Mouse (Mus musculus): Measurements from ENCODE around the gene Papolb. TPM values are rescaled to one million over a fixed set of nuclear protein-coding genes. Genes with fewer than 3 reads are reported as not detected.
A peak's percentile ranks its signal among the peaks of the same experiment; 100 is the strongest.

Papolb gene
- polyA plus RNA-seq, 1 experiment: 155 TPM

DNA sequence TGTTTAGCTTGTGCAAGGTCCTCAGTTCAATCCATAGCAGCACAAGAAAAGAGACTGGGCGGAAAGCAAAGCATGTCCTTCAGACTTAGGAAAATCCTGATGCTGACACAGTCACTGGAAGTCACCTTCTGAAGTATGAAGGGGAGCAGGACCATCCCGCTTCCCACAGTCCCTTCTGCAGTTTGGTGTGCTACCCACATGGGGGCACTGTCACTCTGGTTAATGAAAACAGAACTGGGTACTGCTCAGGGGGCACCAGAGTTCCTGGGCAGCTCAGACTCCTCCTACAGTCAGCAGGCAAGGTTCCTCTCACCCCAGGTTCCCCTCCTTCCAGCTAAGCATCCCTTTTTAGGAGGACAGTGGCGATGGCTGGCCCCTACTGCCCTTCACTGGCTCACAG lies 30.9 kb downstream of the Papolb start:
- peak; percentile 35; the same call in 1 of the 2 replicates for TF ChIP-seq CTCF (IDR thresholded peaks at IDR 0.05; ENCODE audit: control insufficient read depth, insufficient read depth, insufficient replicate concordance, low read depth, low read length)
- no peak for TF ChIP-seq POLR2A (IDR thresholded peaks at IDR 0.05; ENCODE audit: control insufficient read depth, low read depth, low read length)
- Histone ChIP-seq H3K4me1 (ENCODE audit: control insufficient read depth, insufficient read depth, low read length) (no peaks in the 10 kb centered on the region), H3K27me3 (ENCODE audit: control insufficient read depth, insufficient read depth, low read length) (no peaks in the 10 kb centered on the region), H3K36me3 (ENCODE audit: control insufficient read depth, insufficient read depth, low read length) (no peaks in the 10 kb centered on the region; the same call in 1 of the 2 replicates), H3K4me3 (ENCODE audit: control insufficient read depth, low read depth, low read length) (no peak overlapping the region), H3K27ac (ENCODE audit: control insufficient read depth, insufficient read depth, low read depth, low read length) (no peak overlapping the region)

- TF ChIP-seq CTCF (IDR thresholded peaks at IDR 0.05; ENCODE audit: control insufficient read depth, insufficient read depth, insufficient replicate concordance, low read depth, low read length): no peak
- TF ChIP-seq POLR2A (IDR thresholded peaks at IDR 0.05; ENCODE audit: control insufficient read depth, low read depth, low read length): no peak
- Histone ChIP-seq H3K27ac (ENCODE audit: control insufficient read depth, insufficient read depth, low read depth, low read length) (no peak overlapping the region), H3K36me3 (ENCODE audit: control insufficient read depth, insufficient read depth, low read length) (no peaks in the 10 kb centered on the region; the same call in 1 of the 2 replicates), H3K4me1 (ENCODE audit: control insufficient read depth, insufficient read depth, low read length) (no peaks in the 10 kb centered on the region), H3K4me3 (ENCODE audit: control insufficient read depth, low read depth, low read length) (no peak overlapping the region), H3K27me3 (ENCODE audit: control insufficient read depth, insufficient read depth, low read length) (no peaks in the 10 kb centered on the region)
Measured at GRCm38 (mm10) chr5:142495321-142496096, 34.4 kb downstream of the Papolb start.

- no peak overlapping the region for H3K27ac ChIP-seq (ENCODE audit: control insufficient read depth, insufficient read depth, low read depth, low read length)
- H3K27me3 ChIP-seq (ENCODE audit: control insufficient read depth, insufficient read depth, low read length): no peaks in the 10 kb centered on the region
- TF ChIP-seq POLR2A (IDR thresholded peaks at IDR 0.05; ENCODE audit: control insufficient read depth, low read depth, low read length) (no peak), CTCF (IDR thresholded peaks at IDR 0.05; ENCODE audit: control insufficient read depth, insufficient read depth, insufficient replicate concordance, low read depth, low read length) (no peak)
- H3K36me3 ChIP-seq (ENCODE audit: control insufficient read depth, insufficient read depth, low read length): no peaks in the 10 kb centered on the region; the same call in 1 of the 2 replicates
- no peaks in the 10 kb centered on the region for H3K4me1 ChIP-seq (ENCODE audit: control insufficient read depth, insufficient read depth, low read length)
- H3K4me3 ChIP-seq (ENCODE audit: control insufficient read depth, low read depth, low read length): no peak overlapping the region
Measured at GRCm38 (mm10) chr5:142493307-142493706, 36.6 kb downstream of the Papolb start.

DNA sequence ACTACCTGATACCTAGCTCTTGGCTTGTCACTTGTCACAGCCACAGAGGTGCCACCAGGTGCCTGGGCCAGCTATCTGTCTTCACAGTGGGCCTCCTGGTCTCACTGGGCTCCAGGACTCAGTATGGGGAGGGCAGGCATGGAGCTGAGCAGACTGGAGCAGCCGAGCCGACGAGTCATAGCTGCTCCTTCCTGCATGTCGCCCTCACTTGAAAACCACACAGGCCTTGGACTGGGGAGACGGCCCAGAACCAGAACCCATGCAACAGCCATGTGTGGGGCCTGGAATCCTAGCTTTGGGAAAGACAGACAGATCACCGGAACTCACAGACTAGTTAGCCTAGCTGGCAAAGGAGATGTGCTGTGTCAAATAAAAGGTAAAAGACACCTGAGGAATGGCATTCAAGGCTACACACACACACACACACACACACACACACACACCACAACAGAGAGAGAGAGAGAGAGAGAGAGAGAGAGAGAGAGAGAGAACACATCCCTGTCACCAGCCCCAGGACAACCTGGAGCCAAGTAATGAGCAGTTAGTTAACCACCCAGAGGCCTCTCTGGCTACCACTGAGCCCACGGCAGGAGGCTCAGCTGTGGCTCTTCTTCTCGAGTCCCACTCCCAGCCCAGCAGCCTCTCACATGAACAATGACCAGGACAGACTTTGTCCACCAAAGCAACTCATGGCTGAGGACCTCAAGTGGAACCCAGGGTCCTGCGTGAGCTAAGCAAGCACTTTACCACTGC lies 39.7 kb downstream of the Papolb start:
- no peaks in the 10 kb centered on the region; the same call in 1 of the 2 replicates for H3K4me1 ChIP-seq (ENCODE audit: control insufficient read depth, insufficient read depth, low read length)
- no peak overlapping the region for H3K27ac ChIP-seq (ENCODE audit: control insufficient read depth, insufficient read depth, low read depth, low read length)
- H3K4me3 ChIP-seq (ENCODE audit: control insufficient read depth, low read depth, low read length): no peak overlapping the region
- no peaks in the 10 kb centered on the region for H3K27me3 ChIP-seq (ENCODE audit: control insufficient read depth, insufficient read depth, low read length)
- H3K36me3 ChIP-seq (ENCODE audit: control insufficient read depth, insufficient read depth, low read length): no peaks in the 10 kb centered on the region; the same call in 1 of the 2 replicates
- TF ChIP-seq CTCF (IDR thresholded peaks at IDR 0.05; ENCODE audit: control insufficient read depth, insufficient read depth, insufficient replicate concordance, low read depth, low read length): no peak
- no peak for TF ChIP-seq POLR2A (IDR thresholded peaks at IDR 0.05; ENCODE audit: control insufficient read depth, low read depth, low read length)

DNA sequence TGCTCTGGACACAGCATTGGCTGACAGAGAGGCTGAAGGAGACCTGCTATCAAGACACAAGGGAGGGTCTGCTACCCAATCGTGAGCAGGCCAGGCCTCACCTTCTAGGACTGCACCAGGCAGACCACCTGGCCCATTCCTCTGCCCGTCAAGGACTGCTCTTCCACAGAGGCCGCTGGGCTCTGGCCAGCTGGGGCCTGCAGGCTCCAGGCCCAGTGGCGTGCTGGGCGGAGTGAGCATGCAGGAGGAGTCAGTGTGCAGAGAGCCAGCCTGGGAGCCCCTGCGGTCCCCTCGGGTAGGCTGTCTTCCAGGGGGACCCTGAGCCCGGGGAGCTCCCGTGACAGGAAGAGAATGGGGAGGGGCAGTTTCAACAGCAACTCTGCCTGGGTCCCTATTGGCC lies 43.2 kb downstream of the Papolb start:
- no peaks in the 10 kb centered on the region; the same call in 1 of the 2 replicates for H3K36me3 ChIP-seq (ENCODE audit: control insufficient read depth, insufficient read depth, low read length)
- H3K4me1 ChIP-seq (ENCODE audit: control insufficient read depth, insufficient read depth, low read length): peaks cover 3% of the 10 kb centered on the region
- no peak overlapping the region for H3K27ac ChIP-seq (ENCODE audit: control insufficient read depth, insufficient read depth, low read depth, low read length)
- TF ChIP-seq CTCF (IDR thresholded peaks at IDR 0.05; ENCODE audit: control insufficient read depth, insufficient read depth, insufficient replicate concordance, low read depth, low read length) (no peak), POLR2A (IDR thresholded peaks at IDR 0.05; ENCODE audit: control insufficient read depth, low read depth, low read length) (no peak)
- no peaks in the 10 kb centered on the region for H3K27me3 ChIP-seq (ENCODE audit: control insufficient read depth, insufficient read depth, low read length)
- no peak overlapping the region for H3K4me3 ChIP-seq (ENCODE audit: control insufficient read depth, low read depth, low read length)

DNA sequence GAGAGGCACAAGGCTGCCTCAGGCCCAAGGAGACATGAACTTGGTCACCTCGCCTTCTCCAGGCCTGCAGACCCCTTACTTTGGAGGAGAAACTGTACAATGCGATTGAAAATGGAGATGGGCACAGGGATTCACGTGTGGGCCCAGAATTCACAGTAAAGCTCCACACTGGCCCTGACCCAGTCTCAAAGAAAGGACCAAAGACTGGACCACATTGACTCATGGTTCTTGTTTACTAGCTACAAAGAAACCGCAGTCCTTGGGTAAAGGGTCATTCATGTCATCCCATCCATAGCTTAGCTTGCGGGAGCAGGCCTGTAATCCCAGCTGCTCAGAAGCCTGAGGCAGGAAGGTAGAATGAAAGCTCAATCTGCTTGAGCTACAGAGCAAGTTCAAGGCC lies 46.3 kb downstream of the Papolb start:
- Histone ChIP-seq H3K27me3 (ENCODE audit: control insufficient read depth, insufficient read depth, low read length) (no peaks in the 10 kb centered on the region), H3K4me1 (ENCODE audit: control insufficient read depth, insufficient read depth, low read length) (peaks cover 9% of the 10 kb centered on the region), H3K4me3 (ENCODE audit: control insufficient read depth, low read depth, low read length) (no peak overlapping the region), H3K27ac (ENCODE audit: control insufficient read depth, insufficient read depth, low read depth, low read length) (no peak overlapping the region), H3K36me3 (ENCODE audit: control insufficient read depth, insufficient read depth, low read length) (no peaks in the 10 kb centered on the region; the same call in 1 of the 2 replicates)
- TF ChIP-seq POLR2A (IDR thresholded peaks at IDR 0.05; ENCODE audit: control insufficient read depth, low read depth, low read length) (no peak), CTCF (IDR thresholded peaks at IDR 0.05; ENCODE audit: control insufficient read depth, insufficient read depth, insufficient replicate concordance, low read depth, low read length) (no peak)

DNA sequence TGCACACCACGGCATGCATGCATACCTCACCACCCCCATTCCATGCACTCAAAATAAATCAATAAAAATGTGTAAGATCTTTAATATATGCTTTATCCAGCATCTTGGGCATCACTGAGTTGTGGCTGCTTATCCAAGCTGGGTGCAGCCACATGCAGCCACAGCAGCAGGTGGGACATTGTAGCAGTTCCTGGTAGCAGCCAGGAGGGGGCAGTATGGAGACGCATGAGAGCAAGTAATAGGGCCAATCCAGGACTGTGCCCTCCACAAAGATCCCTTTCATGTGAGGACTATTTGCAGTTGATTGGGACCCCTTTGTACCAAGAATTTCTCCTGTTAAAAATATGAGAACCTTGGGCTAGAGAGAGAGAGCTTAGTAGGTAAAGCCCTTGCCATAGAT lies 47.4 kb downstream of the Papolb start:
- Histone ChIP-seq H3K27me3 (ENCODE audit: control insufficient read depth, insufficient read depth, low read length) (no peaks in the 10 kb centered on the region), H3K4me1 (ENCODE audit: control insufficient read depth, insufficient read depth, low read length) (peaks cover 9% of the 10 kb centered on the region), H3K36me3 (ENCODE audit: control insufficient read depth, insufficient read depth, low read length) (no peaks in the 10 kb centered on the region; the same call in 1 of the 2 replicates), H3K4me3 (ENCODE audit: control insufficient read depth, low read depth, low read length) (no peak overlapping the region), H3K27ac (ENCODE audit: control insufficient read depth, insufficient read depth, low read depth, low read length) (no peak overlapping the region)
- TF ChIP-seq CTCF (IDR thresholded peaks at IDR 0.05; ENCODE audit: control insufficient read depth, insufficient read depth, insufficient replicate concordance, low read depth, low read length) (peak; percentile 82), POLR2A (IDR thresholded peaks at IDR 0.05; ENCODE audit: control insufficient read depth, low read depth, low read length) (no peak)
